Mouse (Mus musculus) C2C12 (cell line): ENCODE data around the gene Uhrf2.
"Not testable (repeated sequence)": the region's sequence is repeated elsewhere in the genome, so short reads cannot be mapped to it uniquely, and the experiment has no call there.

ENCODE experiments used
- CEBPB ChIP-seq: IDR thresholded peaks from one replicate; pipeline ENCODE4 v1.6.1; 2011; ENCODE audit warnings: low read depth, mild to moderate bottlenecking, control low read depth, moderate library complexity
- CTCF ChIP-seq: IDR thresholded peaks from one replicate; pipeline ENCODE4 v1.5.1; 2011; ENCODE audit not compliant: control insufficient read depth, insufficient read depth, insufficient read length
- MAX ChIP-seq: IDR thresholded peaks from one replicate; pipeline ENCODE4 v1.6.1; 2011; ENCODE audit warnings: mild to moderate bottlenecking, control low read depth

DNA sequence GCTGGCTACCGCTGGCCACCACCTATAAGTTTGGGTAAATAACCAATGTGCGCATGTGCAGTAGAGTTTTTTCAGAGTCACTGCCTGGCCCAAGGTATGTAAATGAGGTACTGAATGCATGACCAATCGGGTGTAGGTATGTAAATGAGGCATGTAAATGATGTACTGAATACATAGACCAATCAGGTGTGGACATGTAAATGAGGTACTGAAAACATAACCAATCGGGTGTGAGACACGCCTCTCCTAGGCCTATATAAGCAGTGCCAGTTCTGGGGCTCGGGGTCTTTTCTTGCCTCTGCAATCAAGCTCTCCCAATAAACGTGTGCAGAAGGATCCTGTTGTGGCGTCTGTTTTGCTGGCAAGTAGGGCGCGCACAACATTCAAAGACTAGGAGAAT, 6.9 kb upstream of the Uhrf2 start:
- not testable (repeated sequence) for TF ChIP-seq CTCF, MAX, CEBPB
